Mouse (Mus musculus) liver, embryonic 12.5 days (tissue): ENCODE measurements around the gene Ldb2. TPM values are rescaled to one million over a fixed set of nuclear protein-coding genes. Genes with fewer than 3 reads are reported as not detected.

ENCODE experiments used
- ATAC-seq: fragments of 200-750 bp; cut with Nextera tagmentation; 2 replicates; pipeline ENCODE4 v1.8.0; 2017; ENCODE audit warnings: moderate number of reproducible peaks, mild to moderate bottlenecking, moderate library complexity
- H3K27ac ChIP-seq: fragments of 300-500 bp; sonication (generic); 2 replicates; pipeline ENCODE4 v1.5.1; 2016; ENCODE audit warnings: mild to moderate bottlenecking
- H3K27me3 ChIP-seq: fragments of 300-500 bp; sonication (generic); replicated peaks from 2 replicates; pipeline ENCODE4 v1.6.1; 2016; ENCODE audit warnings: mild to moderate bottlenecking, moderate library complexity
- H3K36me3 ChIP-seq: fragments of 300-500 bp; sonication (generic); 2 replicates; pipeline ENCODE4 v1.6.1; 2016; ENCODE audit warnings: mild to moderate bottlenecking, moderate library complexity
- H3K4me1 ChIP-seq: fragments of 300-500 bp; sonication (generic); 2 replicates; pipeline ENCODE4 v1.6.1; 2016
- H3K4me2 ChIP-seq: fragments of 300-500 bp; sonication (generic); 2 replicates; pipeline ENCODE4 v1.6.1; 2016; ENCODE audit warnings: mild to moderate bottlenecking, moderate library complexity
- H3K4me3 ChIP-seq: fragments of 300-500 bp; sonication (generic); 2 replicates; pipeline ENCODE4 v1.5.1; 2016; ENCODE audit warnings: mild to moderate bottlenecking, moderate library complexity
- H3K9ac ChIP-seq: fragments of 300-500 bp; sonication (generic); 2 replicates; pipeline ENCODE4 v1.6.1; 2016; ENCODE audit warnings: mild to moderate bottlenecking, moderate library complexity
- H3K9me3 ChIP-seq: fragments of 300-500 bp; sonication (generic); replicated peaks from 2 replicates; pipeline ENCODE4 v1.6.1; 2016; ENCODE audit warnings: mild to moderate bottlenecking, moderate library complexity
- WGBS: fragments of 180-500 bp; shearing (Covaris S2); methylation state at CpG from one replicate; pipeline ENCODE4 v1.1.7; 2016; ENCODE audit not compliant: insufficient replicate concordance; 5-methylcytosine and 5-hydroxymethylcytosine counted together
- polyA plus RNA-seq: library from polyadenylated mRNA; unstranded; fragments of >200 nt; fragmentation: Nextera tagmentation; extraction: Ambion mirVana; gene quantifications from 2 replicates; pipeline ENCODE4 v1.2.1, GENCODE M21; 2016

The Ldb2 gene
- 6.2 and 6.3 TPM in 2 replicates for polyA plus RNA-seq

DNA sequence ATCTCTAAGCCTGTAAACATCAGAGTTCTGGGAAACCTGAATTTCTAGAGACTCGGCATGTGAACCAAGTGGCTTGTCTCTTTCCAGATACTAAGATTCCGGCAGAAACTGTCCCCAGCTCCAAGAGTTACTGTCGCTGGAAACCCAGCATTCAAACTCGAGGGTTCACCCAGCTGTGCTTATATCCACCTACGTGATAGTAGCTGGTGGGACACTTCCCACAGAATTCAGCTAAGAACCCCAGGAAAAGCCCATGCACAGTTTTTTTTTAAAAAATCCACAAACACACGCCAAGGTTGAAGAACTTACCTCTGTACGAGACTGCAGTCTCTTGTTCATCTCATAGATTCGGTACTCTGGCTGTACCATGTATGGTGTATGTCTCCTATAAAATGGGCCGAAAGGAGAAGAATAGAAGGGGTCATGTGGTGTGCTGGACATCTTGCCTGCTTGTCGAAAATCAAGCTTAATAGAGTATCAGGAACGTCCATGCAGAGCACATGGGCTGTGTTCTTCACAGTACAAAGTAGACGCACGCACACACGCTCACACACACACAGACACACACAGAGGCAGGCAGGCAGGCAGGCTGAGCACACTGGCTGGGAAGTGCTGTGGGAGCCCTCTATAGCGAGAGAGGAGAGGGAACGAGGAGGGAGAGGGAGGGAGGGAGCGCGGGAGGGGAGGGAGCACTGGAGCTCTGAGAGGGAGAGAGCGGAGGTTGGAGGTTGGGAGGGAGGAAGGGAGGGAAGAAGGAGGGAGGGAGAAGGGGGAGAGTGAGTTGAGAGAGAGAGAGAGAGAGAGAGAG lies at the start of gene Ldb2:
Ldb2 (minus strand) TSS at position 628 of the 808 bp plus-strand sequence.
- Histone ChIP-seq H3K36me3 (no peaks in the 10 kb centered on the region), H3K9me3 (no peaks in the 10 kb centered on the region), H3K9ac (peak within 1 kb of the TSS; percentile 7; the same call in 1 of the 2 replicates), H3K4me3 (peak within 1 kb of the TSS; percentile 37), H3K27me3 (no peaks in the 10 kb centered on the region; the same call in 1 of the 2 replicates), H3K27ac (no peak within 1 kb of the TSS), H3K4me1 (no peaks in the 10 kb centered on the region), H3K4me2 (peak within 1 kb of the TSS; percentile 56)
- ATAC-seq = no peak
- 5% methylated on average over 19 of the region's 19 CpGs for WGBS

DNA sequence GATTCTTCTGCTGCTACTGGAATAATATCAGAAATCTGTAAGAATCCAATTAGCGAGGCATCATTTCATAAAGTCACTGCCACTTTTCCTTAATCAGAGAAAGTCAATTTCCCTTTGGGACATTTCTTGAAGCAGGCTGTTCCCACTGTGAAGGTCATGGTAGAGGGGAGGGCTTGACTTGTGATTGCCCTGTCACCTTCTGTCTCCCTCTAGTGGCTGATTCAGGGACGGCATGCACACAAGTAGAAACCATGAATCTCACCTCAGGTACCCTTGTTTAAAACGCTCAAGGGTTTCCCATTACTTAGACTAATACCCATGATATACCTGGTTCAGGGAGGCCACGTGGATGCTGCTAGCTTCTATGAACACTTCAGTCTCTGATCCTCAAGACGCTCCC lies 31.8 kb upstream of the Ldb2 start:
- Histone ChIP-seq H3K27ac (no peak overlapping the region), H3K4me1 (no peaks in the 10 kb centered on the region), H3K9me3 (no peaks in the 10 kb centered on the region), H3K4me2 (no peak overlapping the region), H3K36me3 (no peaks in the 10 kb centered on the region), H3K27me3 (no peaks in the 10 kb centered on the region), H3K9ac (no peak overlapping the region), H3K4me3 (no peak overlapping the region)
- 46% methylated on average over 5 of the region's 5 CpGs for WGBS
- no peak for ATAC-seq

DNA sequence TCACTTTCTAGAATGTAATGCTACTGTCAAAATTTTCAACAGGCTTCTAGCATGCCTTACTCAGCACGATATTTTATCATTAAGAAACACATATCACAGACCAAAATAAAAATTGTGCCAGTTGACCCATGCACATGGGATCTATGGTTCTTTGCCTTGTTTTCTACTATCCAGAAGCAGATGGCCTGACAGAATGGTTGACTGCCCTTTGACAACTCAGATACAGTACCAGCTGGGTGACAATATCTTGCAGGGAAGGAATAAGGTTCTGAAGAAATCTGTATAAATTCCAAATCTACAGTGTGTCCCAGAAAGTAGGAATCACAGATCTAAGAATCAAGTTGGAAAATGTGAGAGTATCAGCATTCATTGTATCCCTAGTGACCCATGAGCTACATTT lies 16.0 kb upstream of the Ldb2 start:
- Histone ChIP-seq H3K27ac (no peak overlapping the region), H3K27me3 (no peaks in the 10 kb centered on the region), H3K4me2 (no peak overlapping the region), H3K4me3 (no peak overlapping the region), H3K9me3 (no peaks in the 10 kb centered on the region), H3K4me1 (no peaks in the 10 kb centered on the region), H3K36me3 (no peaks in the 10 kb centered on the region), H3K9ac (no peak overlapping the region)
- ATAC-seq = no peak
- 47% methylated on average over 1 of the region's 1 CpGs for WGBS

DNA sequence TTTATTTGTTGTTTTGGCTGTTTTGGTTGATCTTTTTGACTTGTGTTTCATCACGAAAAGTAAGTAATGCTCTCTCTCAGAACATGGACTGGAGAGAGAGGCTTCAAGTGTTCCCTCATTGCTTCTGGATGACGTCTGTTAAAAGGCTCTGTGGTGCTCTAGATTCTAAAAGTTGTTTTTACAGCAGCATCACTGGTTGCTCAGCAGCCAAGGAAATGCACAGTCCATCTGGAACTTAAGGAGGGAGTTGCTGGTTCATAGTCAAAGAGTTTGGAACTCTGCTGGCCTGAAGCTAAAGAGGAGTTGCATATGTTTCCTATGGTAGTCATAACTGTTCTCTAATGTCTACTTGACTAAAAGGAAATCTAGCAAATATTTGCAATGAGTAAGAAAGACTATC lies 6.5 kb upstream of the Ldb2 start:
- H3K9me3 ChIP-seq = no peaks in the 10 kb centered on the region
- H3K36me3 ChIP-seq = no peaks in the 10 kb centered on the region
- 64% methylated on average over 2 of the region's 2 CpGs for WGBS
- H3K4me1 ChIP-seq = no peaks in the 10 kb centered on the region
- H3K27ac ChIP-seq = no peak overlapping the region
- H3K4me3 ChIP-seq = no peak overlapping the region
- no peak overlapping the region for H3K4me2 ChIP-seq
- no peaks in the 10 kb centered on the region for H3K27me3 ChIP-seq
- no peak for ATAC-seq
- no peak overlapping the region for H3K9ac ChIP-seq

DNA sequence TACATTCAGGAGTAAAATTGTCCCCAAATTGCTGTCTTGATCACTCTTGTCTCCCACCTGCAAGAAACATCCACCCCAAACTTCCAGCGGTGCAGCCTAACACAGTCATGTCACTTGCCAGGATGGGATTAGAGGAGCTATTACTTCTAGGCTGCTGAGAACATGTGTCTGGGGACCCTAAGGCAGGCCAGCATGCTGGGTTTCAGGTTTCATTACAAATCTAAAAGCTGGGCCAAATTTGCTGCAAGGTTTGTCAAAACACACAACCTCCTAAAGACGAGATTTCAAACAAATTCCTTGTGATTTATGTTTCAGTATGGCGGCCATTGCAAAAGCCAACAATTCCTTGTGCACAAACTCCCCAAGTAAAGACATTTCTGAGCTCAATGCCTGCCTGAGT lies 1.6 kb upstream of the Ldb2 start:
- Histone ChIP-seq H3K9me3 (no peaks in the 10 kb centered on the region), H3K4me3 (no peak overlapping the region), H3K4me2 (no peak overlapping the region), H3K4me1 (no peaks in the 10 kb centered on the region), H3K9ac (no peak overlapping the region), H3K27me3 (no peaks in the 10 kb centered on the region; the same call in 1 of the 2 replicates), H3K36me3 (no peaks in the 10 kb centered on the region), H3K27ac (no peak overlapping the region)
- WGBS = 29% methylated on average over 3 of the region's 3 CpGs
- no peak for ATAC-seq

DNA sequence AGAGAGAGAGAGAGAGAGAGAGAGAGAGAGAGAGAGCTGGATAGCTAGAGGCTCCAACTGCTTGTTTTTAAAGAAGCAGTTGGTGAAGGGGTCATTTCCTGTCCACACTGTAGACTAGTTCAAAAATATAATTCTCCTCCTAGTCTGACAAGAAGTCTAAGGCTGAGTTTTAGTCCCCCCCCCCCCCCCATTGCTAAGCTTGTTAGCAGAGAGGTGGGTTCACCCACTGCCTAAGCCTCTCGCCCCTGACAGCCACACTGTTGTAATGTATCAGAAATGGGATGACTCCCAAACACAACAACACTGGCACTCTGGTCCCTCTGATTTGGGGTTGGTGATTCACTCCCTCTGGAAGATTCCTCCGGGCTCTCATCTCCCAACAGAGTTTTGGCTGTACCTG lies 381 bp upstream of the Ldb2 start:
- WGBS = 32% methylated on average over 2 of the region's 2 CpGs
- peak overlapping the region; percentile 56 for H3K4me2 ChIP-seq
- ATAC-seq = no peak
- H3K4me3 ChIP-seq = no peak overlapping the region
- H3K27me3 ChIP-seq = no peaks in the 10 kb centered on the region; the same call in 1 of the 2 replicates
- no peak overlapping the region for H3K27ac ChIP-seq
- H3K9ac ChIP-seq = no peak overlapping the region
- H3K4me1 ChIP-seq = no peaks in the 10 kb centered on the region
- no peaks in the 10 kb centered on the region for H3K9me3 ChIP-seq
- H3K36me3 ChIP-seq = no peaks in the 10 kb centered on the region

DNA sequence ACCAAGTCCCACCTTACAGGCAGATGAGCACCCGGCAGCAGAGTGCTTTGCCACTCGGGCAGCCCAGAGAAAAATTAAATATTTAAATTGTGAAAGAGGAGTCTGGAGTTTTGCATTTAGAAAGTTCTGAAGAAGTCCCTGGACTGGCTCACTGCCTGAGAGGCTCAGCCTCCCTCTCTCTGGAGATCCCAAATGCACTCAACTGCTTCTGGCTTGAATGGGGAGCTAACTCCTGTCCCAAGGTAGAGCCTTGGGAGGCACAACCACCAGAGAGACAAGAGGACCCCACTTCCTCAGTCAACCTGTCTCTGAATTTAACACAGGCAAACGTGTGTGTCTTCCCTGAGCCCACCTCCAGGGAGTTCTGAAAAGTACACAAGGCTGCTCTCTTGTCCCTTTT lies 987 bp downstream of the Ldb2 start:
- H3K27ac ChIP-seq = no peak overlapping the region

DNA sequence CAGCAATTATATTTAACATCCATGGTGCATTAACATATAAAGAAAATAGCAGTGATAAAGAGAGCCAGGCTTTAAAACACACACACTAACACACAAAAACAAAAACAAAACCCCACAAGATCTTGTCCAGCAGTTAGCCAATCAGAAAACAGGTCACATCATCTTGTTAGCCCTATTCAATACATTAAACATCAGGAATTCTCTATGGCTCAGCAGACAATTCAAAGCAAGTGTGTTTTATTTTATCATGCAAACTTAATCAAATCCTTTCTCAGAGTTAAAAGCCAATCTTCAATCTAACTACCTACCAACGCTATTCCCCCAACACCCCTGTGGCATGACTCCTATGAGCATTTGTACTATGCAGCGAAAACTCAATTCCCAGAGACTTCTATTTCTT lies 1.4 kb downstream of the Ldb2 start:
- H3K9ac ChIP-seq = peak overlapping the region; percentile 7; the same call in 1 of the 2 replicates

More for the DNA sequence above, 987 bp downstream of the Ldb2 start:
- Histone ChIP-seq H3K4me3 (peak overlapping the region; percentile 37), H3K9ac (peak overlapping the region; percentile 7; the same call in 1 of the 2 replicates), H3K4me2 (peak overlapping the region; percentile 56), H3K9me3 (no peaks in the 10 kb centered on the region), H3K36me3 (no peaks in the 10 kb centered on the region), H3K4me1 (no peaks in the 10 kb centered on the region), H3K27me3 (no peaks in the 10 kb centered on the region; the same call in 1 of the 2 replicates)
- ATAC-seq = no peak
- WGBS = 10% methylated on average over 3 of the region's 3 CpGs

DNA sequence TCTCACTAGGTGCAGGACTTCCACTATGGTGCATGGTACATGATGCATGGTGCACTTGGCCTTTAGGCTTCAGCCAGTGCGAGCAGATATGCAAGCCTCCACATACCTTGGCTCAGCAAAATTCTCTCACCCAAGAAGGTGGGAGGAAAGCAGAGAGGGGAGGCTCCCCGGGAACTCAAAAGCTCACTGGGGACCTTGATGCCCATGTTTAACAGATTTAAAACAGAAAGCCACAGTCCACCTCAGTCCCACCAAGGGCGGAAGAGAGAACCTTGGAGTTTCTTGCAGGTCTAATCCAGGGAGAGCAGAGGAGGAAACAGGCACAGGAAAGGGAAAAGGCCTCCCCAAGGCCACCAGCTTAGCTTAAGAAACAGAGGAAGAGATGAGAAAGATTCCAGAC lies 14.9 kb downstream of the Ldb2 start:
- H3K4me1 ChIP-seq = no peaks in the 10 kb centered on the region
- H3K9ac ChIP-seq = no peak overlapping the region
- H3K36me3 ChIP-seq = no peaks in the 10 kb centered on the region
- no peak overlapping the region for H3K4me3 ChIP-seq
- H3K27me3 ChIP-seq = no peaks in the 10 kb centered on the region
- H3K4me2 ChIP-seq = no peak overlapping the region
- ATAC-seq = no peak
- WGBS = 48% methylated on average over 3 of the region's 3 CpGs
- H3K9me3 ChIP-seq = no peaks in the 10 kb centered on the region
- no peak overlapping the region for H3K27ac ChIP-seq

More for the DNA sequence above, 1.4 kb downstream of the Ldb2 start:
- Histone ChIP-seq H3K4me1 (no peaks in the 10 kb centered on the region), H3K4me2 (peak overlapping the region; percentile 56), H3K4me3 (peak overlapping the region; percentile 37), H3K36me3 (no peaks in the 10 kb centered on the region), H3K9me3 (no peaks in the 10 kb centered on the region), H3K27ac (no peak overlapping the region), H3K27me3 (no peaks in the 10 kb centered on the region; the same call in 1 of the 2 replicates)
- ATAC-seq = no peak
- WGBS = 26% methylated on average over 2 of the region's 2 CpGs

DNA sequence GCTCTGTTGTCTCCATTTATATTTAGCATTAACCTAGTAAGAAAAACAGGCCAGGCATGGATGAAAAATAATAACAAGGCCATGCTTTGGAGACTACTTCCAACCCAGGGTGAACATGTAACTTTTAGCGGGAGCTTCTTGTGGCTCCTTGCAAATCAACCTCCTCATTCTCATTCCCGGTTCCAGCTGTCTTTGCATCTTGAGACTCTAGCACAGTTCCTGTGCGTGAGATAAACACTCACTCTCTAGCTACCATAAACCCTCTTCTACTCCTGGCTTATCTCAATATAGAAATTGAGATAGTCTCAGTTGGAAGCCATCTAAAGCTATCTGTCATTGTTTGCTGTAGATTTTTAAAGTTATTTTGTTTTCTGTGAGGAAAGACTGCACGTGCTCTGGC lies 20.1 kb downstream of the Ldb2 start:
- no peaks in the 10 kb centered on the region for H3K4me1 ChIP-seq
- H3K4me2 ChIP-seq = no peak overlapping the region
- H3K36me3 ChIP-seq = no peaks in the 10 kb centered on the region
- no peaks in the 10 kb centered on the region for H3K9me3 ChIP-seq
- ATAC-seq = no peak
- H3K27me3 ChIP-seq = no peaks in the 10 kb centered on the region
- WGBS = 61% methylated on average over 4 of the region's 4 CpGs
- no peak overlapping the region for H3K27ac ChIP-seq
- H3K9ac ChIP-seq = no peak overlapping the region
- no peak overlapping the region for H3K4me3 ChIP-seq

DNA sequence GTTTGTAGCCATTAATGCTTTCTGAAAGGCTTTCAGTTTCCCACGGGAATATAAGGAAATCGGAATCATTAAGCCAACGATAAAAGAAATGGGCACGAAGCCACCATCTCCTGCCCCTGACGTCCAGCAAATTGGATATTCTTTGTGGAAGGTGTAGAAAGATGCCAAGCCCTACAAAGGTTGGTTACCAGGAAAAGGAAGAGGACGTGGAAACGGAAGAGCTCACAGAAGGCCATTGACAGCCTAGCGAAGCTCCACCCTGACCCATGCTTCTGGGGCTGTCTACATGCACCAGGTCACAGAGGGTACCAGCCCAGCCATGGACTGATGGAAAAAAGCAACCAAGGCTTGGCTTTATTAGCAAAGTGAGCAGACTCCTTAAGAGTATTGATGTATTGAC lies 31.0 kb downstream of the Ldb2 start:
- Histone ChIP-seq H3K4me1 (no peaks in the 10 kb centered on the region), H3K9ac (no peak overlapping the region), H3K27ac (no peak overlapping the region), H3K27me3 (no peaks in the 10 kb centered on the region), H3K9me3 (no peaks in the 10 kb centered on the region), H3K4me2 (no peak overlapping the region), H3K4me3 (no peak overlapping the region), H3K36me3 (no peaks in the 10 kb centered on the region)
- no peak for ATAC-seq
- WGBS = 72% methylated on average over 8 of the region's 8 CpGs

DNA sequence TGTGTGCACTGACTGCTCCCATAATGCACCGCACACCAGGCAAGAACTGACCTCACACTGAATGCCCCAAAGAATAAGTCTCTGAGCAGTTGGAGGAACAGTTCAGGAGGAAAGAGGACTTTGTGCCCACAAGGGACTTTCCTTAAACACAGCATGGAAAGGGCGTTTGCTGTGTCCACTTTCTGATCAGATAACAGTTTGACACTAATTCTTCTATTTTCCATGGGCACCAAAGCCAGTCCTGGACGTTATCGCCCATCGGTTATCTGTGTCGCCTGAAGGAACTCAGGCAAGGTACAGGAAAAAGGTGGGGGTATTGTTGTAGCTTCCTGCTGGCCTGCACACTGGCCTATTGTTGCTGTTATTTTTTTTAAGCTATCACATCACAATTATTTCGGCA lies 34.6 kb downstream of the Ldb2 start:
- 43% methylated on average over 7 of the region's 7 CpGs for WGBS
- ATAC-seq = no peak
- Histone ChIP-seq H3K4me1 (no peaks in the 10 kb centered on the region), H3K9ac (no peak overlapping the region), H3K36me3 (no peaks in the 10 kb centered on the region), H3K9me3 (no peaks in the 10 kb centered on the region), H3K27ac (no peak overlapping the region), H3K27me3 (no peaks in the 10 kb centered on the region), H3K4me3 (no peak overlapping the region), H3K4me2 (no peak overlapping the region)
